Mouse (Mus musculus): Measurements from ENCODE around the gene Fbxo17. TPM values are rescaled to one million over a fixed set of nuclear protein-coding genes. Genes with fewer than 3 reads are reported as not detected.

Fbxo17 gene
- polyA plus RNA-seq, 1 experiment from 2014 or later, result 21.6 TPM

GRCm38 (mm10) chr7:28770309-28770708, 53.7 kb downstream of the Fbxo17 start:
- Histone ChIP-seq H3K4me3 (no peak overlapping the region), H3K9me3 (no peaks in the 10 kb centered on the region), H3K27me3 (no peaks in the 10 kb centered on the region), H3K4me1 (peaks cover 17% of the 10 kb centered on the region), H3K9ac (no peak overlapping the region), H3K4me2 (no peak overlapping the region), H3K27ac (no peak overlapping the region), H3K36me3 (peaks cover 22% of the 10 kb centered on the region)
- WGBS, result 95% methylated on average over 3 of the region's 3 CpGs
- ATAC-seq (ENCODE audit: insufficient number of reproducible peaks, insufficient read depth, low FRiP score, low TSS enrichment, low read depth), result no peak

- no peak overlapping the region for H3K27ac ChIP-seq
- H3K27me3 ChIP-seq, result no peaks in the 10 kb centered on the region
- 95% methylated on average over 11 of the region's 11 CpGs for WGBS
- H3K4me1 ChIP-seq, result peaks cover 12% of the 10 kb centered on the region
- no peak overlapping the region for H3K4me2 ChIP-seq
- H3K36me3 ChIP-seq, result peaks cover 34% of the 10 kb centered on the region
- no peaks in the 10 kb centered on the region for H3K9me3 ChIP-seq
- no peak for ATAC-seq (ENCODE audit: insufficient number of reproducible peaks, insufficient read depth, low FRiP score, low TSS enrichment, low read depth)
- H3K4me3 ChIP-seq, result no peak overlapping the region
- no peak overlapping the region for H3K9ac ChIP-seq
Observed at GRCm38 (mm10) chr7:28771867-28772266, 55.3 kb downstream of the Fbxo17 start.

- WGBS, result 75% methylated on average over 3 of the region's 3 CpGs
- ATAC-seq (ENCODE audit: insufficient number of reproducible peaks, insufficient read depth, low FRiP score, low TSS enrichment, low read depth), result no peak
- no peak overlapping the region for H3K9ac ChIP-seq
- no peaks in the 10 kb centered on the region for H3K9me3 ChIP-seq
- peaks cover 44% of the 10 kb centered on the region for H3K36me3 ChIP-seq
- H3K27ac ChIP-seq, result no peak overlapping the region
- no peak overlapping the region for H3K4me3 ChIP-seq
- peaks cover under 1% of the 10 kb centered on the region; the same call in 1 of the 2 replicates for H3K4me1 ChIP-seq
- H3K27me3 ChIP-seq, result no peaks in the 10 kb centered on the region
- no peak overlapping the region for H3K4me2 ChIP-seq
Observed at GRCm38 (mm10) chr7:28773163-28773562, 56.6 kb downstream of the Fbxo17 start.

- H3K9ac ChIP-seq, result no peak overlapping the region
- no peaks in the 10 kb centered on the region for H3K9me3 ChIP-seq
- H3K4me1 ChIP-seq, result no peaks in the 10 kb centered on the region
- ATAC-seq (ENCODE audit: insufficient number of reproducible peaks, insufficient read depth, low FRiP score, low TSS enrichment, low read depth), result no peak
- H3K4me2 ChIP-seq, result no peak overlapping the region
- WGBS, result 37% methylated on average over 12 of the region's 12 CpGs
- H3K4me3 ChIP-seq, result no peak overlapping the region
- H3K27me3 ChIP-seq, result no peaks in the 10 kb centered on the region
- H3K27ac ChIP-seq, result peak overlapping the region; percentile 22; the same call in 1 of the 2 replicates
- peaks cover 51% of the 10 kb centered on the region for H3K36me3 ChIP-seq
Observed at GRCm38 (mm10) chr7:28774164-28774563, 57.6 kb downstream of the Fbxo17 start.

- H3K4me1 ChIP-seq, result peaks cover under 1% of the 10 kb centered on the region
- 87% methylated on average over 7 of the region's 7 CpGs for WGBS
- no peak overlapping the region for H3K27ac ChIP-seq
- H3K27me3 ChIP-seq, result no peaks in the 10 kb centered on the region
- peaks cover 51% of the 10 kb centered on the region for H3K36me3 ChIP-seq
- ATAC-seq (ENCODE audit: insufficient number of reproducible peaks, insufficient read depth, low FRiP score, low TSS enrichment, low read depth), result no peak
- no peak overlapping the region for H3K4me2 ChIP-seq
- no peaks in the 10 kb centered on the region for H3K9me3 ChIP-seq
- peak overlapping the region; percentile 27; the same call in 1 of the 2 replicates for H3K9ac ChIP-seq
- no peak overlapping the region for H3K4me3 ChIP-seq
Observed at GRCm38 (mm10) chr7:28775129-28775528, 58.5 kb downstream of the Fbxo17 start.

GRCm38 (mm10) chr7:28778825-28779224, 62.2 kb downstream of the Fbxo17 start:
- Histone ChIP-seq H3K4me3 (no peak overlapping the region), H3K36me3 (peaks cover 52% of the 10 kb centered on the region), H3K9ac (no peak overlapping the region), H3K27me3 (no peaks in the 10 kb centered on the region), H3K27ac (no peak overlapping the region), H3K9me3 (no peaks in the 10 kb centered on the region), H3K4me1 (peaks cover 14% of the 10 kb centered on the region), H3K4me2 (no peak overlapping the region)
- 84% methylated on average over 9 of the region's 9 CpGs for WGBS
- no peak for ATAC-seq (ENCODE audit: insufficient number of reproducible peaks, insufficient read depth, low FRiP score, low TSS enrichment, low read depth)

- Histone ChIP-seq H3K4me1 (peaks cover 14% of the 10 kb centered on the region), H3K27me3 (no peaks in the 10 kb centered on the region), H3K4me2 (no peak overlapping the region), H3K27ac (peak overlapping the region; percentile 45), H3K4me3 (no peak overlapping the region), H3K36me3 (peaks cover 53% of the 10 kb centered on the region), H3K9me3 (no peaks in the 10 kb centered on the region), H3K9ac (peak overlapping the region; percentile 17; the same call in 1 of the 2 replicates)
- WGBS, result 45% methylated on average over 6 of the region's 6 CpGs
- ATAC-seq (ENCODE audit: insufficient number of reproducible peaks, insufficient read depth, low FRiP score, low TSS enrichment, low read depth), result peak; percentile 67
Observed at GRCm38 (mm10) chr7:28780067-28780658, 63.6 kb downstream of the Fbxo17 start.

- no peak overlapping the region for H3K4me2 ChIP-seq
- no peak for ATAC-seq (ENCODE audit: insufficient number of reproducible peaks, insufficient read depth, low FRiP score, low TSS enrichment, low read depth)
- WGBS, result 75% methylated on average over 7 of the region's 7 CpGs
- H3K27me3 ChIP-seq, result no peaks in the 10 kb centered on the region
- H3K4me3 ChIP-seq, result no peak overlapping the region
- no peaks in the 10 kb centered on the region for H3K9me3 ChIP-seq
- H3K36me3 ChIP-seq, result peaks cover 57% of the 10 kb centered on the region
- no peak overlapping the region for H3K9ac ChIP-seq
- H3K27ac ChIP-seq, result no peak overlapping the region; the same call in 1 of the 2 replicates
- H3K4me1 ChIP-seq, result peaks cover 14% of the 10 kb centered on the region
Observed at GRCm38 (mm10) chr7:28780857-28781256, 64.3 kb downstream of the Fbxo17 start.

GRCm38 (mm10) chr7:28781261-28781663, 64.7 kb downstream of the Fbxo17 start:
- peaks cover 56% of the 10 kb centered on the region for H3K36me3 ChIP-seq
- H3K27me3 ChIP-seq, result no peaks in the 10 kb centered on the region
- no peak overlapping the region for H3K9ac ChIP-seq
- no peak for ATAC-seq (ENCODE audit: insufficient number of reproducible peaks, insufficient read depth, low FRiP score, low TSS enrichment, low read depth)
- H3K9me3 ChIP-seq, result no peaks in the 10 kb centered on the region
- H3K4me2 ChIP-seq, result no peak overlapping the region
- H3K4me3 ChIP-seq, result no peak overlapping the region
- peaks cover 14% of the 10 kb centered on the region for H3K4me1 ChIP-seq
- H3K27ac ChIP-seq, result no peak overlapping the region; the same call in 1 of the 2 replicates
- WGBS, result 84% methylated on average over 8 of the region's 8 CpGs

- no peak overlapping the region for H3K4me3 ChIP-seq
Observed at GRCm38 (mm10) chr7:28785161-28785560, 68.6 kb downstream of the Fbxo17 start.

More at GRCm38 (mm10) chr7:28785161-28785560, 68.6 kb downstream of the Fbxo17 start:
- no peaks in the 10 kb centered on the region for H3K9me3 ChIP-seq
- no peak overlapping the region for H3K4me2 ChIP-seq
- H3K36me3 ChIP-seq, result peaks cover 53% of the 10 kb centered on the region
- no peak for ATAC-seq (ENCODE audit: insufficient number of reproducible peaks, insufficient read depth, low FRiP score, low TSS enrichment, low read depth)
- H3K27ac ChIP-seq, result no peak overlapping the region
- no peaks in the 10 kb centered on the region for H3K27me3 ChIP-seq
- H3K9ac ChIP-seq, result no peak overlapping the region
- peaks cover 36% of the 10 kb centered on the region for H3K4me1 ChIP-seq
- 76% methylated on average over 5 of the region's 5 CpGs for WGBS
